Mouse (Mus musculus): ENCODE measurements around the gene Sparc.

Gene Sparc

GRCm38 (mm10) chr11:55422978-55423377 lies at the start of gene Sparc:
Gene Sparc, minus strand, starts transcription at chr11:55423183.
- no peak for DNase-seq (ENCODE audit: low spot score in 2 of 2)

GRCm38 (mm10) chr11:55471467-55471866 lies 48.5 kb upstream of the Sparc start:
- DNase-seq (ENCODE audit: low spot score in 2 of 2): no peak

- no peak for DNase-seq (ENCODE audit: low spot score in 2 of 2)
Observed at GRCm38 (mm10) chr11:55470761-55471160, 47.8 kb upstream of the Sparc start.

- DNase-seq (ENCODE audit: low spot score in 2 of 2): no peak
Observed at GRCm38 (mm10) chr11:55469923-55470691, 47.1 kb upstream of the Sparc start.

GRCm38 (mm10) chr11:55469048-55469843 lies 46.3 kb upstream of the Sparc start, which contains the start of gene G3bp1:
Gene G3bp1, plus strand, starts transcription at chr11:55469685.
- DNase-seq (ENCODE audit: low spot score in 2 of 2): peak; percentile 99 to 100

GRCm38 (mm10) chr11:55468611-55469047 lies 45.6 kb upstream of the Sparc start:
- no peak for DNase-seq (ENCODE audit: low spot score in 2 of 2)

- DNase-seq (ENCODE audit: low spot score in 2 of 2): no peak
Observed at GRCm38 (mm10) chr11:55468012-55468411, 45.0 kb upstream of the Sparc start.

GRCm38 (mm10) chr11:55465177-55465576 lies 42.2 kb upstream of the Sparc start:
- DNase-seq (ENCODE audit: low spot score in 2 of 2): no peak

GRCm38 (mm10) chr11:55464707-55465106 lies 41.7 kb upstream of the Sparc start:
- DNase-seq (ENCODE audit: low spot score in 2 of 2): no peak

GRCm38 (mm10) chr11:55462149-55462548 lies 39.2 kb upstream of the Sparc start:
- DNase-seq (ENCODE audit: low spot score in 2 of 2): no peak

GRCm38 (mm10) chr11:55461019-55461645 lies 38.1 kb upstream of the Sparc start, which contains the start of gene Atox1:
Gene Atox1, minus strand, starts transcription at chr11:55461239.
- DNase-seq (ENCODE audit: low spot score in 2 of 2): peak; percentile 88 to 92

GRCm38 (mm10) chr11:55460559-55461018 lies 37.6 kb upstream of the Sparc start:
- no peak for DNase-seq (ENCODE audit: low spot score in 2 of 2)

GRCm38 (mm10) chr11:55459850-55460558 lies 37.0 kb upstream of the Sparc start:
- no peak for DNase-seq (ENCODE audit: low spot score in 2 of 2)

GRCm38 (mm10) chr11:55458501-55458900 lies 35.5 kb upstream of the Sparc start:
- DNase-seq (ENCODE audit: low spot score in 2 of 2): no peak

- DNase-seq (ENCODE audit: low spot score in 2 of 2): no peak
Observed at GRCm38 (mm10) chr11:55455166-55455565, 32.2 kb upstream of the Sparc start.

GRCm38 (mm10) chr11:55453640-55454039 lies 30.7 kb upstream of the Sparc start:
- no peak for DNase-seq (ENCODE audit: low spot score in 2 of 2)

- no peak for DNase-seq (ENCODE audit: low spot score in 2 of 2)
Observed at GRCm38 (mm10) chr11:55450311-55450710, 27.3 kb upstream of the Sparc start.

GRCm38 (mm10) chr11:55449531-55449930 lies 26.5 kb upstream of the Sparc start:
- DNase-seq (ENCODE audit: low spot score in 2 of 2): no peak

GRCm38 (mm10) chr11:55446579-55446978 lies 23.6 kb upstream of the Sparc start:
- peak; percentile 64 to 81 for DNase-seq (ENCODE audit: low spot score in 2 of 2)

- no peak for DNase-seq (ENCODE audit: low spot score in 2 of 2)
Observed at GRCm38 (mm10) chr11:55444772-55445171, 21.8 kb upstream of the Sparc start.

- no peak for DNase-seq (ENCODE audit: low spot score in 2 of 2)
Observed at GRCm38 (mm10) chr11:55439718-55440117, 16.7 kb upstream of the Sparc start.
